Mouse (Mus musculus): ENCODE data around the gene Nwd2.

- TF ChIP-seq POLR2A (IDR thresholded peaks at IDR 0.05; ENCODE audit: borderline replicate concordance, extremely low read depth, insufficient read depth, insufficient read length, poor library complexity, severe bottlenecking) (no peak), CTCF (IDR thresholded peaks at IDR 0.05; ENCODE audit: borderline replicate concordance, extremely low read depth, insufficient read depth, insufficient read length) (no peak)
These were observed 48.3 kb downstream of the Nwd2 start for GRCm38 (mm10) chr5:63697196-63697595.

Data from brain, embryonic 14.5 days (tissue).